Mouse (Mus musculus): Measurements from ENCODE around the gene Tubd1. TPM values are rescaled to one million over a fixed set of nuclear protein-coding genes. Genes with fewer than 3 reads are reported as not detected.

The Tubd1 gene
- total and polyA plus RNA-seq, 2 experiments from 2014 or later, result 2.7 to 5.0 TPM

DNA sequence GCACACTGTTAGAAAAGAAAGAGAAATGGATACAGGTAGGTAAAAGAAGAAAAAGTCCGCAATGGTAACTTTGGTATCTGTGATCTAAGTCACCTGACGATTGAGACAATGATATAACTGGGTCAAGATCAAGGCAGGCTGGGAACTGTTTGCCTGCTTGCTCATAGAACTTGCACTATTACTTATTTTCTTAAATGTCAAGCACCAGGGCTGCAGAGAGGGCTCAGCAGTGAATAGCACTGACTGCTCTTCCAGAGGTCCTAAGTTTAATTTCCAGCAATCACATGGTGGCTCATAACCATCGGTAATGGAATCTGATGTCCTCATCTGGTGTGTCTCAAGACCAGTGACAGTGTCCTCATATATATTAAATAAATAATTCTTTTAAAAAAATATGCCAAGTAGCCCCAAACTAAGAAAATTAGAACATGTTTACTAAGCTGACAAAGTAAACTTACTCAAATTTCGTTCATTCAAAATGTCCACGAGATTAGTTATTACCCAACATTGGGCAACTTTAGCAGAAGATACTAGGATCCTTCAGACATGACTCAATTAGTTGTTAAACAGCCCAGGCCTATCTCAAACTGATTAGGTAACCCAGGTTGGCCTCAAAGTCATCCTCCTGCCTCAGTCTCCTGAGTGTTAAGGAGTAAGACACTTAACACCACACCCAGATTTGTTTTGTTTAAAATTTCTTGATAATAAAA lies 10.4 kb upstream of the Tubd1 start:
- no peaks in the 10 kb centered on the region for H3K9me3 ChIP-seq (ENCODE audit: low read length)
- no peak for TF ChIP-seq CTCF (IDR thresholded peaks at IDR 0.05)
- H3K4me1 ChIP-seq (ENCODE audit: insufficient read depth, low read length), result no peaks in the 10 kb centered on the region
- H3K4me2 ChIP-seq (ENCODE audit: low read depth, low read length, poor library complexity, severe bottlenecking), result no peak overlapping the region
- ATAC-seq (ENCODE audit: low FRiP score) (no peak), DNase-seq (ENCODE audit: low spot score) (no peak)
- WGBS, result 97% methylated on average over 5 of the region's 5 CpGs
- H3K4me3 ChIP-seq (ENCODE audit: low read depth, low read length), result no peak overlapping the region
- H3K9ac ChIP-seq (replicated peaks; ENCODE audit: low read length, poor library complexity, severe bottlenecking), result no peak overlapping the region
- H3K27me3 ChIP-seq (ENCODE audit: insufficient read depth, low read length), result no peaks in the 10 kb centered on the region
- peaks cover 9% of the 10 kb centered on the region for H3K36me3 ChIP-seq (ENCODE audit: insufficient read depth, low read length)
- H3K27ac ChIP-seq (ENCODE audit: low read depth, low read length), result no peak overlapping the region

DNA sequence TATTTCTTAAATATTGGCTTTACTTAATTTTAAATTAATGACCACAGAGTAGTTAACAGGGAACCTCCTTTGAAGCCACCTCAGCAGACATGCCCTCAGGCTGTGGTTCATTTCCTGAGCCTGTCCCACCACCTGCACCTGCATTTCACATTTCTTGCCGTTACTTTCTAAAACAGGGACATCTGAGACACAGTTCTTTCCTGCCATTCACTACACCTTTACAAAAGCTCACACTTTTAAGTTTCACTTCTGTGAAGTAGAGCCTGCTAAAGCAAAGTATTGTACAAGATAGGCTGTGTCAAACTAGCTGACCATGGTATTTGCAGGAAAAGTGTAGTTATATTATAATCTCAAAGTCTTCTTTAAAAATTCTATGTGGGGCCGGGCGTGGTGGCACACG lies 6.0 kb upstream of the Tubd1 start:
- DNase-seq (ENCODE audit: low spot score) (no peak), ATAC-seq (ENCODE audit: low FRiP score) (no peak)
- Histone ChIP-seq H3K9ac (replicated peaks; ENCODE audit: low read length, poor library complexity, severe bottlenecking) (no peak overlapping the region), H3K4me2 (ENCODE audit: low read depth, low read length, poor library complexity, severe bottlenecking) (no peak overlapping the region), H3K36me3 (ENCODE audit: insufficient read depth, low read length) (peaks cover 3% of the 10 kb centered on the region; the same call in 1 of the 2 replicates), H3K27ac (ENCODE audit: low read depth, low read length) (no peak overlapping the region), H3K27me3 (ENCODE audit: insufficient read depth, low read length) (no peaks in the 10 kb centered on the region), H3K4me1 (ENCODE audit: insufficient read depth, low read length) (no peaks in the 10 kb centered on the region; the same call in 1 of the 2 replicates), H3K4me3 (ENCODE audit: low read depth, low read length) (no peak overlapping the region), H3K9me3 (ENCODE audit: low read length) (no peaks in the 10 kb centered on the region)
- 91% methylated on average over 4 of the region's 4 CpGs for WGBS
- TF ChIP-seq CTCF (IDR thresholded peaks at IDR 0.05), result no peak

DNA sequence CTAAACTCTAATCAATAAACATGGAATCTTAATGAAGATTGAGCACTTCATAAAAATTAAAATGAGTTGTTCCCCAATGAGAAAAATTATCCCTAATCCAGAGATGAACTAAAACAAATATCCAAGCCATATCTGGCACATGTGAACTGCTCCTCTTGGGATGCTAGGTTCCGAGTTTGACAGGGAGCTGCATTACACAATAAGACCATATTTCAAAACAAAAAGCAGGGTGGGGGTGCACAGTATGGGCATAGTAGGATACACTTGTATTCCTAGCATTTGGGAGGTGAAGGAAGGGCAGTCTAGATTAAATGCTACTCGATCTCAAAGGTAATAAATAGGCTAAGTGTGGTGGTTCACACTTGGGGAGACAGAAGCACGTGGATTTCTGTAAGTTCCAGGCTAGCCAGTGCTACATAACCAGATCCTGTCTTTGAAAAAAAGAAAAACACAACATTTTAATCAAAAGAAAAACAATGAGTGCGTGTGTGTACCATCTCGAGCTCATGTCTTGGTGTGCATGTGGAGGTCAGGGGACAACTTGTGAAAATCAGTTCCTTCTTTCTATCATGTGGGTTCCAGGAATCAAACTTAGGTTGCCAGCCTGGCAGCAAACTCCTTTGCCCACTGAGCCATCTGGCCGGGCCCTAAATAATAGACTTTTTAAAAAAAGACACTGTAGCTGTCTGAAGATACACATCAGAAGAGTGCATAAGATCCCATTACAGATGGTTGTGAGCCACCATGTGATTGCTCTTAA lies 4.9 kb upstream of the Tubd1 start:
- H3K9ac ChIP-seq (replicated peaks; ENCODE audit: low read length, poor library complexity, severe bottlenecking), result no peak overlapping the region
- DNase-seq (ENCODE audit: low spot score), result no peak
- WGBS, result 92% methylated on average over 6 of the region's 6 CpGs
- no peak for ATAC-seq (ENCODE audit: low FRiP score)
- H3K4me2 ChIP-seq (ENCODE audit: low read depth, low read length, poor library complexity, severe bottlenecking), result no peak overlapping the region
- no peak for TF ChIP-seq CTCF (IDR thresholded peaks at IDR 0.05)
- no peak overlapping the region for H3K4me3 ChIP-seq (ENCODE audit: low read depth, low read length)
- H3K4me1 ChIP-seq (ENCODE audit: insufficient read depth, low read length), result no peaks in the 10 kb centered on the region; the same call in 1 of the 2 replicates
- no peaks in the 10 kb centered on the region for H3K27me3 ChIP-seq (ENCODE audit: insufficient read depth, low read length)
- no peak overlapping the region for H3K27ac ChIP-seq (ENCODE audit: low read depth, low read length)
- H3K9me3 ChIP-seq (ENCODE audit: low read length), result no peaks in the 10 kb centered on the region
- H3K36me3 ChIP-seq (ENCODE audit: insufficient read depth, low read length), result no peaks in the 10 kb centered on the region

DNA sequence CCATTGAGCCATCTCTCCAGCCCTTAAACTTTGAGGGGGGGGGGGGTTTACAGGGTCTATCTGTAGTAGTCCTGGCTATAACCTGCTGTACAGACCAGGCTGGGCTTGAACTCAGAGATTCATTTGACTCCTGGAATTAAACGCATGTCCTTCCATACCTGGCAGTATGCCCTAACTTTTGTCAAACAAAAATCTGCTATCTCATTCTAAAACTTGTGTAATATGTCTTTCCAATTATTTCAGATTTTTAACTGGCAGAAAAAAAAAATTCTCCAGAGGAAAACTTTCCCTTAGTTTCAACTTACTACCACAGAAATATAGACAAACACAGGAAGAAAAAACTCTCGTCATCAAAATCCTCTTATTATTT lies 4.3 kb upstream of the Tubd1 start:
- no peak overlapping the region for H3K27ac ChIP-seq (ENCODE audit: low read depth, low read length)
- H3K36me3 ChIP-seq (ENCODE audit: insufficient read depth, low read length), result no peaks in the 10 kb centered on the region
- no peaks in the 10 kb centered on the region for H3K27me3 ChIP-seq (ENCODE audit: insufficient read depth, low read length)
- no peak overlapping the region for H3K4me2 ChIP-seq (ENCODE audit: low read depth, low read length, poor library complexity, severe bottlenecking)
- 92% methylated on average over 2 of the region's 2 CpGs for WGBS
- ATAC-seq (ENCODE audit: low FRiP score) (no peak), DNase-seq (ENCODE audit: low spot score) (no peak)
- no peaks in the 10 kb centered on the region; the same call in 1 of the 2 replicates for H3K4me1 ChIP-seq (ENCODE audit: insufficient read depth, low read length)
- H3K9ac ChIP-seq (replicated peaks; ENCODE audit: low read length, poor library complexity, severe bottlenecking), result no peak overlapping the region
- no peak overlapping the region for H3K4me3 ChIP-seq (ENCODE audit: low read depth, low read length)
- no peak for TF ChIP-seq CTCF (IDR thresholded peaks at IDR 0.05)
- H3K9me3 ChIP-seq (ENCODE audit: low read length), result no peaks in the 10 kb centered on the region

DNA sequence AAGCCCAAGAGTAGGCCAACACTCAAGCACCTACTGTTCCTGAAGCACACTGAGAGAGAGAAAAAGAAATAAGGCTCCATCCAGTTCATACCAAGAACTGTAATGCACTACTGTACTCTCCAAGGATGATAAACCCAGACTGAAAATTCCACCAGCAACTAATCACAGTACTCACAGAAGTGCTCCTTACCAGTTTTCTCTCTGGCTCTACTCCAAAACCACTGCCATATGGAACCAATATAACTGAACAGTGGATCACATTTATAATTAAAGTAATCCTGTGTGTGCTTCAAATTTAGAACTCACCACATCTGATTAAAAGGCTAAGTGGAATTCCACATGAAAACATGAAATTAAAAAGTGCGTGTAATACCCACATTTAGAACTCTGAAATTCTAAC lies 1.9 kb upstream of the Tubd1 start:
- no peak overlapping the region for H3K4me3 ChIP-seq (ENCODE audit: low read depth, low read length)
- WGBS, result 92% methylated on average over 1 of the region's 1 CpGs
- no peaks in the 10 kb centered on the region; the same call in 1 of the 2 replicates for H3K4me1 ChIP-seq (ENCODE audit: insufficient read depth, low read length)
- ATAC-seq (ENCODE audit: low FRiP score), result no peak
- no peak for DNase-seq (ENCODE audit: low spot score)
- H3K4me2 ChIP-seq (ENCODE audit: low read depth, low read length, poor library complexity, severe bottlenecking), result no peak overlapping the region
- no peak for TF ChIP-seq CTCF (IDR thresholded peaks at IDR 0.05)
- no peak overlapping the region for H3K27ac ChIP-seq (ENCODE audit: low read depth, low read length)
- H3K9ac ChIP-seq (replicated peaks; ENCODE audit: low read length, poor library complexity, severe bottlenecking), result no peak overlapping the region
- H3K9me3 ChIP-seq (ENCODE audit: low read length), result no peaks in the 10 kb centered on the region
- no peaks in the 10 kb centered on the region for H3K27me3 ChIP-seq (ENCODE audit: insufficient read depth, low read length)
- H3K36me3 ChIP-seq (ENCODE audit: insufficient read depth, low read length), result no peaks in the 10 kb centered on the region

Data from midbrain, postnatal 0 days (tissue).